Mouse (Mus musculus) megakaryocyte, embryonic 14.5 days (primary cell): ENCODE data around the gene Agbl3.

Experiments
- FLI1 ChIP-seq: IDR thresholded peaks from 2 replicates; pipeline ENCODE4 v1.6.1; 2012; ENCODE audit warnings: low read length, inconsistent platforms, mixed read lengths
- GATA1 ChIP-seq: IDR thresholded peaks from 3 replicates; pipeline ENCODE4 v1.6.1; 2012; ENCODE audit warnings: mixed read lengths, low read length, inconsistent platforms, borderline replicate concordance

GRCm38 (mm10) chr6:34877509-34878321 is 97.5 kb downstream of the Agbl3 start, which contains the start of gene Cyren:
- no peak for TF ChIP-seq GATA1
- 0 out of 2 replicates have a peak, but pooled peaks have one; percentile 23 for TF ChIP-seq FLI1
